Mouse (Mus musculus) adrenal gland, adult 8-10 months (tissue): ENCODE measurements around the gene AW011738. TPM values are rescaled to one million over a fixed set of nuclear protein-coding genes. Genes with fewer than 3 reads are reported as not detected.

ENCODE experiments used
- DNase-seq: peaks from one replicate; pipeline ENCODE4 v3.0.0; 2022
- total RNA-seq, 4 experiments: library from RNA; stranded (reverse); gene quantifications; 2 replicates each; pipeline ENCODE4 v1.2.4; 2022

AW011738 gene
- total RNA-seq, 4 experiments from 2014 or later = 3.0 to 6.5 (median 4.8) TPM

- DNase-seq = no peak
Observed at GRCm38 (mm10) chr4:156200623-156201475, 2.3 kb upstream of the AW011738 start, which contains the start of gene Isg15. TSS of gene Isg15 (minus strand) at chr4:156200818.

GRCm38 (mm10) chr4:156202462-156202893 lies 626 bp upstream of the AW011738 start:
- no peak for DNase-seq

GRCm38 (mm10) chr4:156203413-156204131 lies 468 bp downstream of the AW011738 start:
- no peak for DNase-seq

DNA sequence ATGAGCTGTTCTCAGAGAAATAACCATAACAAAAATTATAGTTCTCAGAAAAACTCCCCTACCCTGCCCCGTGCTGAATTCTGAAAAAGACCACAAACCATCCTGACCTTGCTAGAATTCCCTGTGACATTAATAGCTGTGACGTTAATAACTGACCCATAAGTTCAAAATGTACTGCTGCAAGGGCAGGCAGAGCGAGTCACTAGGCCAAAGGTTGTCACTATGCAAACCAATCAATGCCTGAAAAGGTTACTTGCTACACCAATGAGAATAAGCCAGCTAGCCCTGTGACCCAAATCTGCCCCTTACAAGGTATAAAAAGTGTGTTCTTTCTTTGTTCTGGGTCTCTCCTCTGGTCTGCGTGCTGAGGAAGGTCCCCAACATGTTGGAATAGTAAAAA lies 5.8 kb downstream of the AW011738 start:
- DNase-seq = no peak

GRCm38 (mm10) chr4:156209963-156210635 lies 7.0 kb downstream of the AW011738 start:
- no peak for DNase-seq

DNA sequence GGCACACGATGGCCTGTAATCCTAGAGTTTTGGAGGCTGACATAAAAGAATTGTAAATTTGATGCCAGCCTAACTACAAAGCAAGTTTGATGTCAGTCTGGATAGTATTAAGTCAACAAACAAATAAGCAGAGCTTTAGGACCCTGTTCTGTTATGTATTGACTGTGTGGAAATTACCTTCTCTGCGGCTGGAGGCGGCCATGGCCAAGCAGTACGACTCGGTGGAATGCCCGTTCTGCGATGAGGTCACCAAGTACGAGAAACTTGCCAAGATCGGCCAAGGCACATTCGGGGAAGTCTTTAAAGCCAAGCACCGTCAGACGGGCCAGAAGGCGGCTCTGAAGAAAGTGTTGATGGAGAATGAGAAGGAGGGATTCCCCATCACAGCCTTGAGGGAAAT lies 10.0 kb downstream of the AW011738 start:
- no peak for DNase-seq

DNA sequence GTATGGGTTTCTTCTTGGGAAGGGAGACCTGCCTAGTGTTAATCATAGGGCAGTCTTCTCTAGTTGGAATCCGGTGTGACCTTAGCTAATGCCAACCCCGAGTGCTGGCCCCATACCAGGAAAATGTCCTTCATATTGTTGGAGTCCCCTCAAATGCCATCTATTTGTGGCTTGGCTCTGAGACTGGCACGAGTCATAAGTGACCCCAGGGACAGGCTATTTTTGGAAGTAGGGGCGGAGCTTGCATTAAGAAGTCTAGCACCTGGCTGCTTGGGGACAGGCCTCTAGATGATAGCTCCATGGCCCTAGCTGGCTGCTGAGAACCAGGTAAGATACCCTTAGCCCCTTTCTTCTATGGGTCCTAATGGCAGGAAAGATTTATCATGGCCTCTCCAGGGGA lies 12.5 kb downstream of the AW011738 start, which contains the start of gene Perm1:
Perm1 (plus strand) TSS at position 220 of the 400 bp plus-strand sequence.
- peak; percentile 87 for DNase-seq

- no peak for DNase-seq
Observed at GRCm38 (mm10) chr4:156216196-156216595, 13.1 kb downstream of the AW011738 start.

DNA sequence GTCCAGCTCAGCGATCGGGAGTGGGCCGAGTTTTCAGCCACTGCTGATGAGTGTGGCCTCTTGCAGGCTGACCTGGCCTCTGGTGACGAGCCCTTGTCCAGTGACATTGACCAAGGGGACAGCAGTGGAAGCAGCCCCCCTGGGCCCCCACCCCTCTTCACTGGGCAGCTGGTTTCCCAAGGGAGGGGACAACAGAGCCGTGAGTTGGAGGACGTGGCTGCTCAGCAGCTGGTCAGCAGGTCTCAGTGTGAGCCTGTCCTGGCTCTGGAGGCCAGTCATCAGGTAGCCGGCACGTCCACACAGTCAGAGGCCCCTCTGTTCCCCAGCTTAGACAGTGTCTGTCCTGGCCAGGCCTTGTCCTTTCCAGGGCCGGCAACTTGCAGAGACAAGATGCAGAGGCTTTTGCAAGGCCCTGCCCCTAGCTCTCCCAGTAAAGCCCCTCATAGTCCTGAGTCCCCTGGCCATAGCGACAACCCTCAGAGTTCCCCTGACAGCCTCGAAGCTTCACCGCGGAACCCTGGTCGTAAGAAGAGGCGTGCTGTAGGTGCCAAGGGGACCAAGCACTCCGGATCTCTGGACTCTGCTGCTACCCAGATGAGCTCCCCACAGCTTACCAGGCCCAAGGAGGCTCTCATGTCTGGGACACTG lies 14.0 kb downstream of the AW011738 start:
- no peak for DNase-seq

- DNase-seq = no peak
Observed at GRCm38 (mm10) chr4:156217838-156218237, 14.7 kb downstream of the AW011738 start.

DNA sequence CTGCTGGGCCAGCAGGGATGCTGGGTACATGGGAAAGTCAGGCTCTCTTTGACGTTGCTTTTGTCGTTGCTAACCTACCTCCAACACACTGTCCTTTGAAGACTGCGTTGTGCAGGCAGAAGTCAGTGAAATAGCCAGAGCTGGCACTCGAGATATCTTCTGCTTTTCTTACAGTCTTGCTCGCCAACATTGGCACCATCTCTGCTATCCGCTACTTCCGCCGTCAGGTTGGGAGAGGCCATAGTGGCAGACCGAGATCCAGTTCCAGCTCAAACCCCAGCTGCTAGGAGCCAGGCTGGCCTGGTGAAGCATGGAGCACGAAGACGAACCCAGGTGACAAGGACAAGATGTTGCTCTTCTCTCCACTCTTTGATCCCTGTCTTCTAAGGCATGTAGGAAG lies 16.8 kb downstream of the AW011738 start:
- DNase-seq = no peak

GRCm38 (mm10) chr4:156224276-156224675 lies 21.2 kb downstream of the AW011738 start:
- no peak for DNase-seq

DNA sequence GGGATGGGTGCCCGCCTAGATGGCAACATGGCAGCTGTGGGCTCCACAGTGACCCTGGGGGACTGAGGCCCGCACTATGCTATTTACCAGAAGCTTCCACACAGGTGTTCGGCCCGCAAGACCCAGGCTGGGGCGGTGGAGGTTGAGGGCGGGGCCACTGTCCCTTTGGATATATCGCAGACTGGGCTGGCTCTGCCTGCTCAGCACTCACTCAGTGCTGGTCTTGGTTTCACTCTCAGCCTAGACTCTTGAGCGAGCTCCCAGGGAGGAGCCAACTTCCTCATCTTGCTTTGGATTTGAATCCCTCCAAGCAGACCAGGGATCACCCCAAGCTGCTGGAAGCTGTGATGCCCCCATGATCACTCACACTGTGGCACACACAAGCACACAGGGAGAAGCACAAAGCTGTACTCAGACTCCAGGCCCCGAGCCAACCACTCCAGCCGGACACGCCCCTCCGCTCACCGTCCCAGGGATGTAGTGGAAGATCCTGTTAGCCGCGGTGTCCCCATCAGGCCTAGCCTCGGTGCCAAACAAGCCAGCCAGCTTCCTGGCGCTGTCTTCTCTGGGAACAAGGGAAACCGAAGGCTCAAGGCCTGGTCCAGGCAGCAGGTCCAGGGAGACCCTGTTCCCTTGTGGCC lies 24.8 kb downstream of the AW011738 start:
- no peak for DNase-seq

DNA sequence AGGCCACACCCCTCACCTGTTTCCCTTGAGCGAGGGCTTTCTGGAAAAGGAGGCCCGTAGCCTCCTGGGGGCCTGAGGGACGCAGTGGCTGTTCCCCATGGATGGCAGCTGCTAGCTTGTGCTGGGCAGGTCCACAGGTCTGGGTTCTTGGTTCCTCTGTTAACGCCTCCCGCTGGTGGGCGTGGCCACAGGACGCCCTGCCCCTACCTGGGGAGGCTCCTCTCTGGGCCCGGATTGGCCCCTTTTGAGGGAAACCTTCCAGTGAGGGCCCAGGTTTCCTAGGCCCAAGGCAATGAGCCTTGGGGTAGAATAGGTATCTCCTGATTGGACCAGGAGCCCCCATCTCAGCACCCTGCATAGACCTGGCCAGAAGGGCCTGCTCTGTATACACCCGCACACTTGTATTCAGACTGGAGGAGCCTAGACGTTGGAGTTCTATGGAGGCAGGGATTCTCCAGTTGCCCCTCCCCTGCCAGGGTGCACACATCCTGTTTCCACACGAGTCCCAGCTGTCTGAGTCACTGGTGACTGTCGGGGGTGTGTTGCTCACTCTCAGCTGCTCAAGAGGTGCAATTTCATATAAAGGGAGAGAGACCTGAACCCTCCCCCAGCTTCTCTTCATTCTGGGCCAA lies 25.4 kb downstream of the AW011738 start:
- DNase-seq = no peak

DNA sequence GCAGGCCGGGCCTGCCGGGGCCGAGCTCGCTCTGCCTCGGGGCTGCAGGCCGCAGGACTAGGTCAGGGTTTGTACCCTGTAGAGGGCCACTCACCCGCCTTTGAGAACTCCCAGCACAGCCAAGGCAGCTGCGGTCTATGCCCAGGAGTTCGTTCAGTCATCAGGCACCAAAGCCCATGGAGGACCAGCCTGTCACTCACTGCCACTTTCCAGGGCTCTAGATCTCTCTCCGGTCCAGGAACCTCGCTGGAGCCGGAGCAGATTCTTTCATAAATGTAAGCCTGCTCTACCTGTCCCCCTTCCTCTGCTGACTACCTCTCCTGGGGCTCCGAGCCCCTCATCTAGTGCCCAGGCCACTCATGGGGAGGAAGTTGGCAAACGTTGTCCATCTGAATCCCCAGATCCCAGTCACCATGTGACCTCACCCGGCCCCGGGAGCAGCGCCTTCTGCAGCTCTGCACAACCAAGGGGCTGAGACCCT lies 31.0 kb downstream of the AW011738 start:
- no peak for DNase-seq

- peak; percentile 49 for DNase-seq
Observed at GRCm38 (mm10) chr4:156234701-156235213, 31.7 kb downstream of the AW011738 start, which contains the start of gene Plekhn1. TSS of gene Plekhn1 (minus strand) at chr4:156234857.

DNA sequence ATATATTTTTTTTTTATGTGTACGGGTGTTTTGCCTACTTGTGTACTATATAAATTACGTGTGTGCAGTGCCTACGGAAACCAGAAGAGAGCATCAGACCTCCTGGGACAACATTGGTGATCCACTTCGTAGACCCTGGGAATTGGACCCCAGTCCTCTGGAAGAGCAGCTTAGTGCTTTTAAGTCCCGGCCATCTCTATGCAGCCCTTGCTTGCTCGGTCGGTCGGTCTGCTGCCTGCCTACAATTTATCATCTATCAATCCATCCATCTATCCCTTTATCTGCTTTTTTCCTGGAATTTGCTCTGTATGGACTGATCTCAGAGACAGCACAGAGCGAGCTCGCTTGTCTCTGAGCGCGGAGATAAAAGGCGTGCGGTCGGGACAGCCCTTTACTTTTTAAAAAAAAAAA lies 32.3 kb downstream of the AW011738 start:
- DNase-seq = no peak

DNA sequence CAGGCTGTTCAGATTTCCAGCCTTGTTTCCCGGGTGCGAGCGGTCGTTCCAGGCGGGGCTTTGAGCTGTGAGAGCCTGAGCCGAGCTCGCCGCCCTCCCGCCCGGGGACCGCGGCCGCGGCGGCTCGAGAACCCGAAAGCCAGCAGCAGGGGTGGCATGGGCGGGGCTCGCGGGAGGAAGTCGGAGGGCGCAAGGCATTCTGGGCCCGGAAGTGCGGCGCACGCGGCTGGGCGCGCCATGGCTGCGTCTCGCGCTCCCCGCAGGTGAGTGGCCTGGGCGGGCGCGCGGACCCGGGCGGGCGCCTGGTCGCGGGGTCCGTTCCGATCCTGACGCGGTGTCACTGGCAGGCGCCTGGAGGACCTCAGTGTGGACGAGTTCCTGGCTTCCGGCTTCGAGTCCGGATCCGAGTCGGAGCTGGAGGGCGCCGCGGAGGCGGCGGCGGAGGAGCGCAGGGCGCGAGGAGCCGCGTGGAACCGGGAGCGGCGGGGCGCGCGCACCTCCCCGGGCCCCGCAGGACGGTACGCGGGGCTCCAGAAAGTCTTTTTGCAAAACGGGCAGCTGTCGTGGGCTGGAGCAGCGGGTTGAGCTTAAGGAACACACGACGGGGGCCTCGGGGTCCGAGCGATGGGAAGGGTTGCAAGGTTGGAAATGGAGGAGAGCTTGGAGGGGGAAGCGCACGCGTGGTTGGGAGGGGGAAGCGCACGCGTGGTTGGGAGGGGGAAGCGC lies 32.9 kb downstream of the AW011738 start, which contains the start of gene Noc2l:
Noc2l (plus strand) TSS at position 203 of the 726 bp plus-strand sequence.
- DNase-seq = peak; percentile 85

DNA sequence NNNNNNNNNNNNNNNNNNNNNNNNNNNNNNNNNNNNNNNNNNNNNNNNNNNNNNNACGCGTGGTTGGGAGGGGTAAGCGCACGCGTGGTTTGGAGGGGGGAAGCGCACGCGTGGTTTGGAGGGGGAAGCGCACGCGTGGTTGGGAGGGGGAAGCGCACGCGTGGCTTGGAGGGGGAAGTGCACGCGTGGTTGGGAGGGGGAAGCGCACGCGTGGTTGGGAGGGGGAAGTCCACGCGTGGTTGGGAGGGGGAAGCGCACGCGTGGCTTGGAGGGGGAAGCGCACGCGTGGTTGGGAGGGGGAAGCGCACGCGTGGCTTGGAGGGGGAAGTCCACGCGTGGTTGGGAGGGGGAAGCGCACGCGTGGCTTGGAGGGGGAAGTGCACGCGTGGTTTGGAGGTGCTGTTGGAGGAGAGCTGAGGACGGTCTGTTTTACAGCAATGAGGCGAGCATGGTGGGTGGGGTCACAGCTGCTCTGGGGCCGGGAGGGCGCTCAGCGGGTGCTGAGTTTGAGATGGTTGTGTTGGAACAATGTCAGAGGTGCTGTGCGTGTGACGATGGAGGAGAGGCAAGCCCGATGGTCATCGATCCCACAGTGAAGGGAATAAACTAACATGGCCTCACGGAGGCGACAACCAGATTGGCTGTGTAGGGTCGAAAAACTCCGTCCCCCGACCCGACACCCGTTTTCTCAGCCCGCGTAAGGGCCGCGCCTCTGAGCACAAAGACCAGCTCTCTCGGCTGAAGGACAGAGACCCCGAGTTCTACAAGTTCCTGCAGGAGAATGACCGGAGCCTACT lies 33.7 kb downstream of the AW011738 start:
- DNase-seq = no peak
